Mouse (Mus musculus): ENCODE measurements around the gene Klk15.
"Not testable (repeated sequence)": the region's sequence is repeated elsewhere in the genome, so short reads cannot be mapped to it uniquely, and the experiment has no call there.

The Klk15 gene

DNA sequence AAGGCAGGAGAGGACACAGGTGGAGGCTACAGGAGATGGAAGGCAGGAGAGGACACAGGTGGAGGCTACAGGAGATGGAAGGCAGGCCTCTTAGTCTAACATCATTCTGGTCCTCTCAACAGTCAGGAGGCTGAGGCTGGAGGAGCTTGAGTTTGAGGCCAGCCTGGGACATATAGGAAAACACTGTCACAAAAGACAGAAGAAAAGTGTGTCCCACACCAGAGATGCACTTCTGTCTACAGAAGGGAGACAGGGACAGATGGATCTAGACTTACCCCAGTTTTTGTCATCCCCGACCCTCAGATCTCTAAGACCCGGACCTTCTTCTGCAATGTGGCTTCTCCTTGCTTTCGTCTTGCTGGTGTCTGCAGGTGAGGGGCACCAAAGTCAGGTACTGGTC, at the start of gene Klk15:
Gene Klk15 (plus strand): TSS at position 301 of the 400 bp plus-strand sequence.
- no peak for DNase-seq

DNA sequence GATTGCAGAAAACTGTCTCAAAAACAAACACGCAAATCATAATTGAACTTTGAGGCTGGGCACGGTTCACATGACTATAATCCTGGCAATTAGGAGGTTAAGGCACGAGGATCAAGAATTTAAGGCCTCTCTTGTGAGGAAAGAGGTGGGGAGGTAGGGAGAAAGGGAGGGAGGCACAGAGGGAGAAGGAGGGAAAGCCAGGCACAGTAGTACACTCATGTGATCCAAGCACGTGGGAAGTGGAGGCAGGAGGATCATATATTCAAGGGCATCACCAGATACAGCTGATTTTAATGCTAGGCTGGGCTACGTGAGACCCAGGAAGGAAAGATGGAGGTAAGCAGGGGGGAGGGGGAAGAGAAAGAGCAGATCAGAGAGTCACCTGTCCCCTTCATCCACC, 42.2 kb upstream of the Klk15 start:
- no peak for DNase-seq

GRCm38 (mm10) chr7:43891788-43892187, 41.8 kb upstream of the Klk15 start:
- DNase-seq: peak; percentile 85

DNA sequence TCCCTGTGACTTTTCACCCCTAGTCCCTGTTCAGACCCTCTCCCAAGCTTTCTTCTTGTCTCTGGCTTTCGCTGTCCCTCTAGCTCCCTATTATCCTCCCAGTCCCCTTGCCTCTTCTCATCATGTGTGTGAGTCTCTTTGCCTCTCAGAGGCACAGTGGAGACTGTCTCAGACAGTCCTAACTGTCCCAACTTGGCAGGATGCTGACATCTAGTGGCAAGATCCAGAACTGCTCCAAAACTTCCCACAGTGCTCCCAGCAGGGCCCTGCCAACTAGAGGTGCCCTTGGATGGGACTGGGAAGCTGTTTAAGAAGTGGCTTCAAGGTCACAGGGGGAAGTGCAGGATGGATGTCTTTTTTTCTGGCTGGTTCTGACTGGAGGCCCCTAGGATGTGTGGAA, 38.7 kb upstream of the Klk15 start:
- peak; percentile 96 for DNase-seq

- DNase-seq: no peak
Measured at GRCm38 (mm10) chr7:43914821-43915220, 18.7 kb upstream of the Klk15 start.

DNA sequence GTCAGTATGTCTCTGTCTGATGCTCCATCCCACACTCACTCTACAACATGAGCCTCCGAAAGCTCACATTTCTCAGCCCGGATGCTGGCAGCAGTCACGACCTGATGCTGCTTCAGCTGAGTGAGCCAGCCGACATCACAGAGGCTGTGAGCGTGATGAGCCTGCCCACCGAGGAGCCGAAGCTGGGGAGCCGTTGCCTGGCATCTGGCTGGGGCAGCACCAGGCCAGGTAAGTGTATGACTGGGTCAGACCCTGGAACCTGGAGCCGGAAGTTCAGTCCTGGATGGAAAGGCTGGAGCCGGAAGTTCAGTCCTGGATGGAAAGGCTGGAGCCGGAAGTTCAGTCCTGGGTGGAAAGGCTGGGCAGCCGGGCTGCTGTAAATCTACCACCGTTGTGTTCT, 15.1 kb upstream of the Klk15 start:
- peak; percentile 79 for DNase-seq

DNA sequence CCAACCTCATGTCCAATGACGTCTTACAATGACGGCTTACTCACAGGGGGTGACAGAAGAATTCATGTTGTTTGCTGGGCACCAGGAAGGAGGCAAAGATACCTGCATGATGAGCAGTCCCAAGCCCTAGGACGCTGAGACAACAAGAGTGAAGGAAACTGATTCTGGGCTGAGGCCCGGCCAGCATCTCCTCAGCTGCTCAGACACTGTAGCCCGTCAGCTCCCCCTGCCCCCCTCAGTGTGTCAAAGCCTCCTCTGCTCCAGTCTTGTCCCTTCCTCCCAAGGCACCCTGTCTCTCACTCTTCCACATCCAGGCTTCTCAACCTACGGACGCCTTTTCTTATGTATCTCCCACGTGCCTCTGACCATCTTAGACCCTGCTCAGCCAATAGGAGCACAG, 14.7 kb upstream of the Klk15 start:
- peak; percentile 70 for DNase-seq

DNA sequence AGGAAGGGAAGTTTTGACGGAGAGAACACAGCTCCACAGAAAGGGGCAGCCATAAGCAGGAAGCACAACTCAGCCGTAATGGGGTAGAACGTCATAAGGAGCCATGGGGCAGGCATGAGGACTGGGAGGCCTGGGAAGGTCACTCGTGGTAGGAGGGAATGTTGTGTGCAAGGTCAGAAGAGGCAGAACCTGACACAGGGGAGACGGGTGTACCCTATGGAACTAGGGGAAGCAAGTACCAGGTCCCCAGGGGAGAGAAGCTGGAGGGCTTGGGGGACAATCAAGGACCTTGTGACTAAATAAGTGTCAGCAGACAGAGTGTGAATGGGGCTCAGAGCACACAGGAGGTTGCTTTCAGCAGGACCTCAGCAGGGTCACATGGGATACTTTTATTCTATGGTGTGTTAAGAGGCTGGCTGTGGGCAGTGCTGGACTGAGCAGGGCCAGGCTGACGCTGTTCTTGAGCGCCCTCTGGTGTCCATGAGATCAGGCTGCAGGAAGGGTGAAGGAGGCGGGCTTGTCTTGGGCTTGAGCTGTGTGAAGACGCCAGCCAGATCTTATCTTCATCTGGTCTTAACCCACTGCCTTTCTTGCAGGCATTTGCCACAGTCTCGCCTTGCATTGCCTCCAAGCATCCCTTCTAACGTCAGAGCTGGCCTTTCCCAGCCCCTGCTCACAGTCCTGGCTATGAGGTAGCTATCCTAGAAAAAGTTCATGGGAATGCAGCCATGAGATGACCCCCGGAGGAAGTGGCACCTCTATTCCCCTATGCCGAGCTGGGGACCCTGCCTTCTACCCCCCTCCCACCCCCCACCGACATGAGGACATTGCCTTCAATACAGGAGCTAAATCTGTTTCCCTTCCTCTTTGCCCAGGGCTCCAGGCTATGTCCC, 13.7 kb upstream of the Klk15 start:
- DNase-seq: peak; percentile 90

DNA sequence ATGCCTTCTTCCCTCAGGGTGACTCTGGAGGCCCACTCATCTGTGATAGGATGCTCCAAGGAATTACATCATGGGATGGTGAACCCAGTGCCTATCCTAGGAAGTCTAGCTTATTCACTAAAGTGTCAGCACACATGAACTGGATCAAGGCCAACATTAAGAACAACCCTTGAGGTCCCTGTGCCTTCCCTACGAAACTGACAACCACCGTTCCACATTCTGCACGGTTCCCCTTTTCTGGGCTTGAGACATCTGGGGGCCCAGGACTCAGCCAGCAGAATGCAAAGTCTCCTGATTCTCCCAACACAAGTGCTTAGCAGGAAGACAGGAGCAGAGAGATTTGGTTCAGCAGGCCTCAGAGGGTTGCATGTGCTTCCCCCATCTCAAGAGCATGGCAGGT, 13.0 kb upstream of the Klk15 start:
- DNase-seq: no peak

DNA sequence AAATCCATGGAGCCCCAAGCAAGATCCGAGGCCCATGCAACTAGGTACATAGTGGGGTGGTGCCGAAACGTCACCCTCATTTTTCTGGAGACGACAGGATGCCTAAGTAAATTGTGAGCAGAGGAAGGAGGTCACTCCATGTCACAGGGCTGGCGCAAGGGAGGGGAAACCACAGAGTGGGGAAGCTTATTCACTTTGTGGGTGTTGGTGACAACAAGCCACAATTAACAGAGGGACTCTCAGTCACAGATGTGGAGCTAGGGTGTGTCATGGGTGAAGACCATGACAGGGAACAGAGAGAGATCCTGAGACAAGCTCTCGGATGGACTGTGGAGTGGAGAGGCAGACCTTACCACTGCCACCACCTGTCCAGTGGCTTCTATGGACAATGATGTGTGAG, 12.5 kb upstream of the Klk15 start:
- DNase-seq: peak; percentile 82

- DNase-seq: peak; percentile 80
Measured at GRCm38 (mm10) chr7:43921941-43922340, 11.6 kb upstream of the Klk15 start.

DNA sequence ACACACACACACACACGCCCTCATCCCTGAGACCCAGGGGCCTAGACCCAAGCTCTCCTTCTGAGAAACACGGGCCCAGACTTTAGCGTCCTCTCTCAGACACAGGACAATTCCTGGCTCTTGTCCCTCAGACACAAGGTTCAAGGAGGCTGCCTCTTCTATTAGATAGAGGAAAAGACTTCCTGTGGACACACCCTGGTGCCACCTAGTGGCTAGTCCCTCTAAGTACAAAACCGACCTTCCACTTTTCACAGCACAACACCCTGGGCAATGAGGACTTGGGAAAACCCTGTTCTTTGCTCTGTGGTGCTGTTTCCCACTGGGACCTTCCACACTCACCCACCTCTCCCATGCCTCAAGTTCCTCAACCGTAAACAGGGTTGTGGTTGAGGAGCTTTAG, 7.6 kb upstream of the Klk15 start:
- DNase-seq: no peak

- DNase-seq: no peak
Measured at GRCm38 (mm10) chr7:43928521-43928920, 5.0 kb upstream of the Klk15 start.

GRCm38 (mm10) chr7:43932337-43932736, 1.2 kb upstream of the Klk15 start:
- no peak for DNase-seq

GRCm38 (mm10) chr7:43934747-43935146, 1.2 kb downstream of the Klk15 start:
- DNase-seq: no peak

DNA sequence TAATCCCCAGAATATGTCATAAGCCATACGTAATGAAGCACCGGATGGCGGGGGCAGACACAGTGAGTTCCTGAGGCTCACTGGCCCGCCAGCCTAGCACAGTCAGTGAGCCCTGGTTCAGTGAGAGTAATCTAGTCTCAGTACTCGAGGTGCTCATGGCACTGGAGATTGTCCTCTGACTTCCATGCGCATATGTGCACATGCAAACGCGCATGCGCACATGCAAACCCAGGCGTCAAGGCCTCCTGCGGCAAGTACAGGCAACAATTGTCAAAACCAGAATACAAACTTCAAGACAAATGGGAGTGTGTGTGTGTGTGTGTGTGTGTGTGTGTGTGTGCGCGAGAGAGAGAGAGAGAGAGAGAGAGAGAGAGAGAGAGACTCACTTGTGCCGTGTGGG, 3.0 kb downstream of the Klk15 start:
- no peak for DNase-seq

- not testable (repeated sequence) for DNase-seq
Measured at GRCm38 (mm10) chr7:43942293-43942692, 8.8 kb downstream of the Klk15 start.

- DNase-seq: no peak
Measured at GRCm38 (mm10) chr7:43944727-43945264, 11.3 kb downstream of the Klk15 start.

- no peak for DNase-seq
Measured at GRCm38 (mm10) chr7:43950364-43950763, 16.8 kb downstream of the Klk15 start, which contains the start of gene Klk1b8. TSS of gene Klk1b8 (plus strand) at chr7:43950664.

GRCm38 (mm10) chr7:43952703-43953102, 19.2 kb downstream of the Klk15 start:
- no peak for DNase-seq

- DNase-seq: no peak
Measured at GRCm38 (mm10) chr7:43966451-43966850, 32.9 kb downstream of the Klk15 start, which contains the start of gene Klk1b1. TSS of gene Klk1b1 (plus strand) at chr7:43966751.

- DNase-seq: no peak
Measured at GRCm38 (mm10) chr7:43967058-43967457, 33.5 kb downstream of the Klk15 start.

DNA sequence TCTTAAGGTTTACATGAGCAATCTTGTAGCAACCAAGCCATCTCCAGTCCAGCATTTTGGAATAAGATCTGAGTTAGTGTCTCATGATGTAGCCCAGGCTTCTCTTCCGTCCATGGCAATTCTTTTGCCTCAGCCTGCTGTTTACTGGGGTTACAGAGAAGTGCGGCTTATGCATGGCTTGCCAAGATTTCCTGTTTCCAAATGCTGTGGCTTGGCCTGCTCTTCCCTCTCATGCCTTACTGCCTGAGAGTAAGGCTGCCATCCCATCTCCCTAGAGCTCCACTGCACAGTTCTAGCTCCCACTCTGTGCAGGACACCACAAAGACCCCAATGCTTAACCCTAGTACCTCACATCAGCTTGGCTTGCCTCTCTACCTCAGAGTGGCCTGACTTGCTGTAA, 34.1 kb downstream of the Klk15 start:
- DNase-seq: no peak

GRCm38 (mm10) chr7:43975761-43976160, 42.2 kb downstream of the Klk15 start, which contains the start of gene Klk1b9:
TSS of gene Klk1b9 (plus strand) at chr7:43976061.
- not testable (repeated sequence) for DNase-seq
